Mouse (Mus musculus): Measurements from ENCODE around the gene Cox5a. TPM values are rescaled to one million over a fixed set of nuclear protein-coding genes. Genes with fewer than 3 reads are reported as not detected.

Gene Cox5a
- total RNA-seq, 2 experiments from 2014 or later, result 372 to 376 TPM

GRCm38 (mm10) chr9:57537044-57537727, 16.1 kb downstream of the Cox5a start, which contains the start of gene Fam219b:
Fam219b (plus strand) TSS chr9:57537528.
- peak within 1 kb of the TSS; percentile 93 for H3K27ac ChIP-seq
- no peak for TF ChIP-seq CTCF (conservative IDR thresholded peaks at IDR 0.05)
- H3K4me3 ChIP-seq, result peak within 1 kb of the TSS; percentile 98
- peak; percentile 91 to 94 for DNase-seq (ENCODE audit: low spot score in 2 of 2)

DNA sequence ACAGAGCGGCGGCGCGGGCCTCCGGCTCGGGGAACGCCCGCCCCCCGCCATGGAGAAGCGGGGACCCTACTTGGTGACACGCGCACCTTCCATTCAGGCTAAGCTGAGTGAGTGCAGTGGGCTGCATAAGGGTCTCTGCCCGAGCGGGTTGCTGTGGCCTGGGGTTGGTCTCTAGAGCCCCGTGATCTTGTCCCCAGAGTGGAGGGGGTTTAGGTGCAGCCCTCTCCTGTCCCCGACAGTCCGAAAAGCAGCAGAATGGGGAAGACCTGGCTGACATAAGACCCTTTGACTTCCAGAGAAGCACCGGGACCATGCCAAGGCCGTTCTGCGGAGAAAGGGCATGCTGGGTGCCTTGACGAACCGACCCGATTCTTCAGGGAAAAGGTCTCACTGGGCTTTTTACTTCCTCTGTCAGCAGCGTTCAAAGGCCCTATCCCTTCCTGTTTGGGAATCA, 16.7 kb downstream of the Cox5a start:
- peak overlapping the region; percentile 93 for H3K27ac ChIP-seq
- peak overlapping the region; percentile 98 for H3K4me3 ChIP-seq
- TF ChIP-seq CTCF (conservative IDR thresholded peaks at IDR 0.05), result no peak
- no peak for DNase-seq (ENCODE audit: low spot score in 2 of 2)

DNA sequence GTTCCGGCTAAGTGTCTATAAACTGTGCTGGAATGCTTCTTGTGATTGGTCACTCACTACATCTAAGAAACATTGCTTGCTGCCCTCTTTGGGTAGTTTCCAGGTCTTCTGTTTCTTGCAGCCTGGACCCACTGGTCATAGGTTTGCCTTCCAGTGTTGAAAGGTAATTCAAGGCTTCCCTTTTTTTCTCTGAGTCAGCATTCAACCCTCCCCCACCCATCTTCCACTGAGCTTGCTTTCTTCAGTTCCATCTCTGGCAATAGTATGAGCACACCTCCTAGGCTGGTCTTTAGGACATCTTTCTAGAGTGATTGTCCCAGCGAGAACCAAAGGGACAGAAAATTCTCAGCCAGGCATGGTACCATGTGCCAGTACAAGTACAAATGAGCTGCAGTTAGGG, 18.5 kb downstream of the Cox5a start:
- DNase-seq (ENCODE audit: low spot score in 2 of 2), result no peak
- no peak for TF ChIP-seq CTCF (conservative IDR thresholded peaks at IDR 0.05)
- Histone ChIP-seq H3K4me3 (no peak overlapping the region), H3K27ac (no peak overlapping the region)

- Histone ChIP-seq H3K27ac (0 out of 2 replicates have a peak overlapping the region, but pooled peaks have one; percentile 14), H3K4me3 (no peak overlapping the region)
- DNase-seq (ENCODE audit: low spot score in 2 of 2), result peak in 1 of 2 experiments; percentile 63
- TF ChIP-seq CTCF (conservative IDR thresholded peaks at IDR 0.05), result peak; percentile 91
Measured at GRCm38 (mm10) chr9:57541312-57541711, 20.2 kb downstream of the Cox5a start.

GRCm38 (mm10) chr9:57543951-57544350, 22.9 kb downstream of the Cox5a start:
- Histone ChIP-seq H3K27ac (0 out of 2 replicates have a peak overlapping the region, but pooled peaks have one; percentile 0), H3K4me3 (no peak overlapping the region)
- DNase-seq (ENCODE audit: low spot score in 2 of 2), result no peak
- no peak for TF ChIP-seq CTCF (conservative IDR thresholded peaks at IDR 0.05)

- Histone ChIP-seq H3K4me3 (no peak overlapping the region), H3K27ac (peak overlapping the region; percentile 28; the same call in 1 of the 2 replicates)
- DNase-seq (ENCODE audit: low spot score in 2 of 2), result no peak
- no peak for TF ChIP-seq CTCF (conservative IDR thresholded peaks at IDR 0.05)
Measured at GRCm38 (mm10) chr9:57547287-57547686, 26.2 kb downstream of the Cox5a start.

GRCm38 (mm10) chr9:57547869-57548268, 26.8 kb downstream of the Cox5a start:
- Histone ChIP-seq H3K27ac (peak overlapping the region; percentile 28; the same call in 1 of the 2 replicates), H3K4me3 (no peak overlapping the region)
- DNase-seq (ENCODE audit: low spot score in 2 of 2), result no peak
- no peak for TF ChIP-seq CTCF (conservative IDR thresholded peaks at IDR 0.05)

DNA sequence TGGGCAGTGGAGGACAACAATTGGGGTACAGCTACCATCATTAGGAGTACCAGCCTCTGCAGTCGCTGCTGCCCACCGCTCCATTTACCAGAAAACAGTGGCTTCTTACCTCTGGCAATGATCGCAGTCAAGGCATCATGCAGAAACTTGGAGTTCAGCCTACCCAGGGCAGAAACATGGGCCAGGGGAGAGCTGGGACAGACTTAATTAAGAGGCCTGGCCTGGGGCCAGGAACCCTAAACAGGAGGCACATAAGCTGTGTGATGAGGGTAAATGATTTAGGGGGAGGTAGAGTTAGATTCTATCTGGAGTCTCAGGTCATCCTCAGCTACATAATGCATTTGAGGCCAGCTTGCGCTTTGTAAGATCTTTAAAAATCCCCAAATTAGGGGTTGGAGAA, 28.1 kb downstream of the Cox5a start:
- H3K27ac ChIP-seq, result peak overlapping the region; percentile 21
- no peak for TF ChIP-seq CTCF (conservative IDR thresholded peaks at IDR 0.05)
- H3K4me3 ChIP-seq, result no peak overlapping the region
- no peak for DNase-seq (ENCODE audit: low spot score in 2 of 2)

DNA sequence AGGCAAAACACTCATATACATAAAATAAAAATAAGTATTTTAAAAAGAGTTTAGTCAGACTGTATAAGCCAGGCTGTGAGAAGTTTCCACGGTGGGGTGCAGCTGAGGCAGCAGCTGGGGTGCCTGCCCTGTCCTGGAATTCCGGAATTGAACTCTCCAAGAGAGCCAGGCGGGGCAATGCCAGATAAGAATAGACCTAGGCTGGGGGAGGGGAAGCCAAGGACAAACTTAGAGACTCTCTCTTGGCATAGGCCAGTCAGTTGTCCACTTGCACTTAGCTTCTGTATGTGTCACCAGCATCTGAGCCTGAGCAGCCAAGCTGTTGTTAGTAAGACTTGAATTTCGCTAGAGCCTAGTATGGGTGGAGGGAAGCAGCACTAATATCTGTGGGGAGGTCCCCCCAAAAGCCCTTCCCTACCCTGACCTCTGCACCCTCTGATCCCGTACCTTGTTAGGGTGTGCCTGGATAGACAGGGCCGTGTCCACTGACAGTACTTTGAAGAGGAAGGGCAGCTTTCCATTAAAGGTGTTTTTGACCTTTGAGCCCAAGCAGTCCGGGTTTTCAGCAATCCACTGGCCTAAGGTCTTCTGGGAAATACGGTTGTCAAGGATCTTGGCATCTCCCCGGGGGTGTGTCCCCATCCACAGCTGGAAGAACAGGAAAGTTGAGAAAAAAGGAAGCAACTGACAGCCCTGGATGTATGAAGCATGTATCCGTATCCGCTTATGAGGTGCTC, 29.2 kb downstream of the Cox5a start:
- no peak overlapping the region for H3K4me3 ChIP-seq
- DNase-seq (ENCODE audit: low spot score in 2 of 2), result no peak
- TF ChIP-seq CTCF (conservative IDR thresholded peaks at IDR 0.05), result no peak
- H3K27ac ChIP-seq, result peak overlapping the region; percentile 21; the same call in 1 of the 2 replicates

GRCm38 (mm10) chr9:57552139-57552887, 31.2 kb downstream of the Cox5a start, which contains the start of gene Mpi:
Mpi (minus strand) TSS chr9:57552763.
- TF ChIP-seq CTCF (conservative IDR thresholded peaks at IDR 0.05), result no peak
- peak; percentile 80 to 82 for DNase-seq (ENCODE audit: low spot score in 2 of 2)
- Histone ChIP-seq H3K4me3 (peak within 1 kb of the TSS; percentile 82), H3K27ac (peak within 1 kb of the TSS; percentile 90)

DNA sequence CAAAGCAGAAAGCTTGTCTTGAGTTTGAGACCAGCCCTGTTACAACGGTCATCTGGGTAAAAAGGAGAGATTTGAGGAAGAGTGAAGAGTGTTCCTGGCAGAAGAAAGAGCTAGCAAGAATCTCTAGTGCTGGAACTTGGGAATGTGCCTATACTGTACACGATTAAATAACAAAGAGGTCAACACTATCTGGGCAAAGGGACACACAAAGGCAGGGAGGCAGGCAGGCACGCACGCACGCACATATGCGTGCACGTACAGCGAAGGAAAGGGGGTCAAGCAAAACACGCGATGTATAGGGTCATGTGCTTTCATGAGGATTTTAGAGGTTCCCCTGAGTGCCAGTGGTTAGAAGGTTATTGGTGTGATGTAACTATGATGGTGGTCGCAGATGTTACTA, 32.0 kb downstream of the Cox5a start:
- peak overlapping the region; percentile 90 for H3K27ac ChIP-seq
- H3K4me3 ChIP-seq, result no peak overlapping the region
- no peak for DNase-seq (ENCODE audit: low spot score in 2 of 2)
- no peak for TF ChIP-seq CTCF (conservative IDR thresholded peaks at IDR 0.05)

- DNase-seq (ENCODE audit: low spot score in 2 of 2), result no peak
- no peak overlapping the region for H3K4me3 ChIP-seq
- H3K27ac ChIP-seq, result no peak overlapping the region
- TF ChIP-seq CTCF (conservative IDR thresholded peaks at IDR 0.05), result no peak
Measured at GRCm38 (mm10) chr9:57554753-57555152, 33.7 kb downstream of the Cox5a start.

GRCm38 (mm10) chr9:57557215-57557614, 36.1 kb downstream of the Cox5a start:
- Histone ChIP-seq H3K4me3 (no peak overlapping the region), H3K27ac (peak overlapping the region; percentile 23; the same call in 1 of the 2 replicates)
- no peak for DNase-seq (ENCODE audit: low spot score in 2 of 2)
- no peak for TF ChIP-seq CTCF (conservative IDR thresholded peaks at IDR 0.05)

Measured in layer of hippocampus, adult 2 months (tissue).